Mouse (Mus musculus): Measurements from ENCODE around the gene Tnfrsf21.

GRCm38 (mm10) chr17:43089496-43089895 is 73.1 kb downstream of the Tnfrsf21 start:
- TF ChIP-seq GATA1 (IDR thresholded peaks at IDR 0.05; ENCODE audit: borderline replicate concordance, low read length) (no peak), FLI1 (IDR thresholded peaks at IDR 0.05; ENCODE audit: low read length) (no peak)
